34 mouse cellular contexts compared by ENCODE assay signal in genomic region chr15:16896674-16897073, GRCm38 (mm10).
"Had no signal": no experiment of that assay in that cellular context is flagged by ENCODE, and none has a peak within 500 bp of the region (broad histone marks: within the 10 kb centered on the region; RNA-seq: fewer than 3 reads in every experiment).

No protein-coding gene starts in this region.

- H3K27ac ChIP-seq: heart, embryonic 13.5 days; heart, embryonic 15.5 days; hindbrain, embryonic 10.5 days; hindbrain, embryonic 12.5 days; hindbrain, embryonic 13.5 days; hindbrain, embryonic 14.5 days; hindbrain, embryonic 15.5 days; intestine, embryonic 15.5 days; kidney, embryonic 15.5 days; kidney, postnatal 0 days; layer of hippocampus, adult 2 months; left cerebral cortex, adult 2 months had no signal

- H3K36me3 ChIP-seq: heart, embryonic 12.5 days; heart, embryonic 13.5 days; heart, embryonic 15.5 days; hindbrain, embryonic 10.5 days; hindbrain, embryonic 12.5 days; hindbrain, embryonic 13.5 days; hindbrain, embryonic 15.5 days; intestine, embryonic 15.5 days; kidney, embryonic 15.5 days had no signal

- H3K9me3 ChIP-seq: heart, embryonic 12.5 days; heart, embryonic 13.5 days; heart, embryonic 15.5 days; hindbrain, embryonic 10.5 days; hindbrain, embryonic 12.5 days; hindbrain, embryonic 13.5 days; hindbrain, embryonic 15.5 days; intestine, embryonic 15.5 days; kidney, embryonic 15.5 days had no signal

- H3K4me3 ChIP-seq: heart, embryonic 12.5 days; heart, embryonic 13.5 days; heart, embryonic 15.5 days; hindbrain, embryonic 10.5 days; hindbrain, embryonic 12.5 days; hindbrain, embryonic 13.5 days; hindbrain, embryonic 15.5 days; intestine, embryonic 15.5 days; kidney, embryonic 15.5 days; layer of hippocampus, adult 2 months; left cerebral cortex, adult 2 months had no signal

- ATAC-seq: hindbrain, embryonic 16.5 days; inflammation-experienced regulatory T-cells, adult 6 months; intestine, embryonic 15.5 days; intestine, embryonic 16.5 days; intestine, postnatal 0 days had no signal

- H3K4me2 ChIP-seq: heart, embryonic 11.5 days; heart, embryonic 12.5 days; heart, embryonic 13.5 days; heart, embryonic 15.5 days; hindbrain, embryonic 12.5 days; hindbrain, embryonic 13.5 days; hindbrain, embryonic 14.5 days; hindbrain, embryonic 15.5 days; intestine, embryonic 15.5 days; kidney, embryonic 15.5 days had no signal

- H3K4me1 ChIP-seq: heart, embryonic 12.5 days; heart, embryonic 13.5 days; heart, embryonic 15.5 days; hindbrain, embryonic 10.5 days; hindbrain, embryonic 12.5 days; hindbrain, embryonic 13.5 days; hindbrain, embryonic 15.5 days; intestine, embryonic 15.5 days; kidney, embryonic 15.5 days had no signal

- H3K9ac ChIP-seq: heart, embryonic 12.5 days; heart, embryonic 13.5 days; heart, embryonic 15.5 days; hindbrain, embryonic 12.5 days; hindbrain, embryonic 13.5 days; hindbrain, embryonic 14.5 days; hindbrain, embryonic 15.5 days; intestine, embryonic 15.5 days; kidney, embryonic 15.5 days had no signal

- DNase-seq: heart, postnatal 10 days; heart, postnatal 14 days; heart, postnatal 36 days; heart, postnatal 4 days; kidney, adult 11 months; kidney, adult 18-20 months; kidney, adult 2 months; kidney, adult 8-10 months; kidney, adult 9 months; kidney, postnatal 10 days; kidney, postnatal 14 days; kidney, postnatal 25 days; kidney, postnatal 36 days; kidney, postnatal 4 days; layer of hippocampus, adult 9-11 months; layer of hippocampus, postnatal 36 days had no signal

- H3K27me3 ChIP-seq: heart, embryonic 12.5 days; heart, embryonic 13.5 days; heart, embryonic 15.5 days; hindbrain, embryonic 12.5 days; hindbrain, embryonic 13.5 days; hindbrain, embryonic 15.5 days; intestine, embryonic 15.5 days; kidney, embryonic 15.5 days had no signal
